Mouse (Mus musculus) embryo, embryonic 11 days (tissue): ENCODE data around the gene Tapbp.

Source experiments
- DNase-seq: peaks from one replicate; pipeline ENCODE4 v3.0.0-alpha.2; 2015

Gene Tapbp

GRCm38 (mm10) chr17:33924577-33925283, 9.0 kb downstream of the Tapbp start:
- DNase-seq = peak; percentile 19

DNA sequence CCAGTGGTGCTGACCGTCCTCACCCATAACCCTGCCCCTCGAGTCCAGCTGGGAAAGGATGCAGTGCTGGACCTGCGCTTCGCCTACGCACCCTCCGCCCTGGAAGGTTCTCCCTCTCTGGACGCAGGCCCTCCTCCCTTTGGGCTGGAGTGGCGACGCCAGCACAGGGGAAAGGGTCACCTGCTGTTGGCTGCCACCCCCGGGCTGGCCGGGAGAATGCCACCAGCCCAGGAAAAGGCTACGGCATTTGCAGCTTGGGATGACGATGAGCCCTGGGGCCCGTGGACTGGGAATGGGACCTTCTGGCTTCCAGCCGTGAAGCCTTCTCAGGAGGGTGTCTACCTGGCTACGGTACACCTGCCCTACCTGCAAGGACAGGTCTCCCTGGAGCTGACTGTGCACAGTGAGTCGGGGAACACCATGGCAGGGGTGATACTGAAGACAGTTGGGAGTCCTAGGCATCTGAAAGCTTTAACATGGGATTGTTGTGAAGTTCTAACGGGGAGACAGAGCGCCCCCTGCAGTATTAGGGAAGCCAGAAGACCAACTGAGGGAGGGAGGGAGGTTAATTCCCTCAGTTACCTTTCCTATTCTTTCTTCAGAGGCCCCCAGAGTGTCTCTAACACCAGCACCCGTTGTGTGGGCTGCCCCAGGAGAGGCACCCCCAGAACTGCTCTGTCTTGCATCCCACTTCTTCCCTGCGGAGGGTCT, 9.9 kb downstream of the Tapbp start:
- DNase-seq = no peak

- no peak for DNase-seq
These were observed 10.7 kb downstream of the Tapbp start for GRCm38 (mm10) chr17:33926207-33926932.

- no peak for DNase-seq
These were observed 12.7 kb downstream of the Tapbp start for GRCm38 (mm10) chr17:33928251-33928947.

- peak; percentile 98 for DNase-seq
These were observed 13.9 kb downstream of the Tapbp start, which contains the start of gene Rgl2 for GRCm38 (mm10) chr17:33929371-33930279. Gene Rgl2, plus strand, starts transcription at chr17:33929543.

DNA sequence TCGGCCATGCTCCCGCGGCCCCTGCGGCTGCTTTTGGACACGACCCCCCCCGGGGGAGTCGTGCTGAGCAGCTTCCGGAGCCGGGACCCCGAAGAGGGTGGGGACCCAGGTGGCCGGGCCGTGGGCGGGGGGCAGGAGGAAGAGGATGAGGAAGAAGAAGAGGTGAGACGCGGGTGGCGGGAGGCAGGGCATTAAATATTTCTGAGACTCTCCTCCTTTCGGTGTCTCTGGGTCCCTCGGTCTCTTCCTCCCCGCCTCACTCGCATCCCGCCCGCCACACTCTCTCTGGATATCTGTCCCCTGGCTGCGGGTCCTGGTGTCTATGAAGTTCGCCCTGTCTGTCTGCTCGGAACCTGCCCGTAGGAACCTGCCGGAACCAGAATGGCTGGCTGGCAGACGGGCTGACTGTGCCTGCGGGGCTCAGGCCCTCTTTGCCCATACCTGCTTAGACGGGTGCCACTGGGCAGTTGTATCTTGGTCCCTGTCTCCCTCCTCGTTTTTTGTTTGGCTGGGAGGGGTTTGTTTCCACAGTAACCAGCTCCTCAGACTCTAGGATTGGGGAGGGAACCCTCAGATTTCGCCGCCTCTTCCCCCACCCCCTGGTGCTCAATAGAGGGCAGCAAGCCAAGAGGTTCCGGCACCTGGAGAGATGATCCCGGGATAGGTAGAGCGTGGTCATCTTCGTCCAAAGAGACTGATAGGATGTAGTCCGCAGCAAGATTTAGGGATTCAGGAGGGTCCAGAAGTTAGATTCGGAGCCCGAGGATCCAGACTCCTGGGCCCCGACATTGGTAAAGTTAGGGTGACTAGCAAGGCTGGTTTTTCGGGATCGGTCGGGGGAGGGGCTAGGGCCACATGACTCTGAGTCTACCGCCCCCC, 14.8 kb downstream of the Tapbp start:
- DNase-seq = peak; percentile 46

- no peak for DNase-seq
These were observed 15.6 kb downstream of the Tapbp start for GRCm38 (mm10) chr17:33931159-33931866.

GRCm38 (mm10) chr17:33931947-33932346, 16.2 kb downstream of the Tapbp start:
- DNase-seq = no peak

DNA sequence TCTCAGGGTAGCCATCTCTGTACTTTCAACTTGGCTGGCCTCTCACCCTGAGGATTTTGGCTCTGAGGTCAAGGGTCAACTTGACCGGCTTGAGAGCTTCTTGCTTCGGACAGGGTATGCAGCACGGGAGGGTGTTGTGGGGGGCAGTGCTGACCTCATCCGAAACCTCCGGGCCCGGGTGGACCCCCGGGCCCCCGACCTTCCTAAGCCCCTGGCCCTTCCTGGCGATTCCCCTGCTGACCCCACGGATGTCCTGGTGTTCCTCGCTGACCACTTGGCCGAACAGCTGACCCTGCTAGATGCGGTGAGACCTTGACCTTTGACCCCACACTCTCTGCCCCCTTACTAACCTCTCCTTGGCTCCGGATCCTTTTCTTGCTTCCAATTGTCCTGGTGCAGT, 16.7 kb downstream of the Tapbp start:
- DNase-seq = no peak

DNA sequence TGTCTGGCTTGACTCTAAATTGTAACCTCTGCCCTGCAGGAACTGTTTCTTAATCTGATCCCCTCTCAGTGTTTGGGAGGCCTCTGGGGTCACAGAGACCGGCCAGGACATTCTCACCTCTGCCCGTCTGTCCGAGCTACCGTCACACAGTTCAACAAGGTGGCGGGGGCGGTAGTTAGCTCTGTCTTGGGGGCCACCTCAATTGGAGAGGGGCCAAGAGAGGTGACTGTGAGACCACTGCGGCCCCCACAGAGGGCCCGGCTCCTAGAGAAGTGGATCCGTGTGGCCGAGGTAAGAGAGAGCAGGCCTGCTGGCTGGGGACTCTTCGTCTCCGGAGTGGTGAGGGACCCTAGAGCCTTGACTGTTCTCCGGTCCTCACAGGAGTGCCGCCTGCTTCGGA, 17.3 kb downstream of the Tapbp start:
- DNase-seq = no peak

DNA sequence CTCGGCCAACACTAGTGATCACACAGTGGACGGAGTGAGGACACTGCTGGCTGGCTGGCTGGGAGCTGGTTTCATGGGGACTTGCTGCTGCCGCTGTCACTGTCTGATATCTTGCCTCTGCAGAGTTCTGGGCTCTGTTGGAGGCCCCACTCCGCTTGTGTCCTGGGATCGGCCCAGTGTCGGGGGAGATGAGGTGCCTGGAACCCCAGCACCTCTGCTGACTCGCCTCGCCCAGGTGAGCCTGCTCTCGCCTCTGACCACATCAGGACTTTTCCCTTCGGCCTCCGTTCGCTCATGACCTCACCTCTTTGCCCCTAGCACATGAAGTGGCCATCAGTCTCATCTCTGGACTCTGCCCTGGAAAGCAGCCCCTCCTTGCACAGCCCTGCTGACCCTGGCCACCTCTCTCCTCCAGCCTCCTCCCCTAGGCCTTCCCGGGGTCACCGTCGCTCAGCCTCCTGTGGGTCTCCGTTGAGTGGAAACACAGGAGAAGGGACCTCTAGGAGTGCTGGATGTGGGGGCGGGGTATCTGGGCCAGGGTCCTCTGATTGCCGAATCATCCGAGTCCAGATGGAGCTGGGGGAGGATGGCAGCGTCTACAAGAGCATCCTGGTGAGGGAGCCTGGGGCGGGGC, 19.8 kb downstream of the Tapbp start:
- no peak for DNase-seq

DNA sequence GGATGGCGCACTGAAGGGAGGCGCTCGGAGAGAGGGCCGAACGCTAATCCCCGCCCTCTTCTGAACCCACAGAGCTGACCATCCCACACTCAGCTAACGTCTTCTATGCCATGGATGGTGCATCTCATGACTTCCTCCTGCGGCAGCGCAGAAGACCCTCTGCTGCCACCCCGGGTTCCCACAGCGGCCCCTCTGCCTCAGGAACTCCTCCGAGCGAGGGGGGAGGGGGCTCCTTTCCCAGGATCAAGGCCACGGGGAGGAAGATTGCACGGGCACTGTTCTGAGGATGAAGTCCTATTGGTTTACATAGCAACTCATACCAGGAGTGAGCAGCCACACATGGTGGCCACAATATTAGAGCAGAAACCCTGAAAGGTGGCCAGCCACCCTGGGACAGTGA, 21.3 kb downstream of the Tapbp start:
- no peak for DNase-seq

DNA sequence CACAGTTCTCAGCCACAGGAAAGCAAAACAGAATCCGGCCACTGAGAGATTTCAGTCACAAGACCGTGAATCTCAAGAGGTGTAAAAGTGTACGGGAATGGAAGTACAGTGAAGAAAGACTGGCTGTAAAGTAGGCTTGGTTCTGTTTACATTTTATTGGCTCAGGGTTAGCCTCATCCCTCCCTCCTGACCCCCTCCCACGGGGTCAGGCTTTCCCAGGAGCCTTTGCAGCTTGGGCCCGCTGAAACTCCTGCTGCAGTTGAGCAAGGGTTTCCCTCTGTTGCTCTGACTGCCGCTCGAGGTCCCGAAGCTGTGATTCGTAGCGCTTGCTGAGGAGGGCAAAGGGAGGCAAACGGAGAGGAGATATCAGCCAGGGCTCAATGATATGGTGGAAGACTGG, 23.1 kb downstream of the Tapbp start:
- no peak for DNase-seq

DNA sequence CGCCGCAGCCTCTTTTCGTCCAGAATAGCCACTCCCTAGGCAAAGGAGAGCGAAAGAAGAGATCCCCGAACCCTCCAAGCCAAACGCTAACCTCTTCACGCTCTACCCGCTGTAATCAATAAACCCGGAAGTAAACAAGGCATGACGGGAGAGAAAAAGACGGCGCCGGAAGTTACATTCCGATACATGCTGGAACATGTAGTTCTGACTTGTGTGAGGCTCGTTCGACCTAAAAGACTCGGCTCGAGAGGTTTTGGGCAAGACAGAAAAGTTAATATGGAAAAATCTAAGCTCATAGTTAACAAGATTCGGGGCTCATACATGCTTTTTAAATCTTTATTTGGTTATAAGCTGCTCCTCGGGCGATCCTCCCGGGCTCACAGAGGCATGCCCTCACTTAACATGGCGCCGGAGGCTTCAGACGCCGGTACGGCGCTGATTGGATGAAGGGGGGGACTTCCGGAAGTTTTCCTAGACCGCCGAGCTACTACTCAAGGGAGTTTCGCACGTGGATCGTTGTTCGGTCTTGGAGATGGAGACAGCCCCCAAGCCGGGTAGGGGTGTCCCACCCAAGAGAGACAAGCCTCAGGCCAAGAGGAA, 24.6 kb downstream of the Tapbp start, which contains the start of the genes Pfdn6 and Wdr46:
Gene Pfdn6 (minus strand): TSS at position 138 of the 600 bp plus-strand sequence.
Gene Wdr46 (plus strand): TSS at position 455 of the 600 bp plus-strand sequence.
- peak; percentile 94 for DNase-seq

- DNase-seq = no peak
These were observed 25.3 kb downstream of the Tapbp start for GRCm38 (mm10) chr17:33940981-33941380.

- no peak for DNase-seq
These were observed 25.7 kb downstream of the Tapbp start for GRCm38 (mm10) chr17:33941381-33941780.

- DNase-seq = no peak
These were observed 27.8 kb downstream of the Tapbp start for GRCm38 (mm10) chr17:33943454-33943853.

DNA sequence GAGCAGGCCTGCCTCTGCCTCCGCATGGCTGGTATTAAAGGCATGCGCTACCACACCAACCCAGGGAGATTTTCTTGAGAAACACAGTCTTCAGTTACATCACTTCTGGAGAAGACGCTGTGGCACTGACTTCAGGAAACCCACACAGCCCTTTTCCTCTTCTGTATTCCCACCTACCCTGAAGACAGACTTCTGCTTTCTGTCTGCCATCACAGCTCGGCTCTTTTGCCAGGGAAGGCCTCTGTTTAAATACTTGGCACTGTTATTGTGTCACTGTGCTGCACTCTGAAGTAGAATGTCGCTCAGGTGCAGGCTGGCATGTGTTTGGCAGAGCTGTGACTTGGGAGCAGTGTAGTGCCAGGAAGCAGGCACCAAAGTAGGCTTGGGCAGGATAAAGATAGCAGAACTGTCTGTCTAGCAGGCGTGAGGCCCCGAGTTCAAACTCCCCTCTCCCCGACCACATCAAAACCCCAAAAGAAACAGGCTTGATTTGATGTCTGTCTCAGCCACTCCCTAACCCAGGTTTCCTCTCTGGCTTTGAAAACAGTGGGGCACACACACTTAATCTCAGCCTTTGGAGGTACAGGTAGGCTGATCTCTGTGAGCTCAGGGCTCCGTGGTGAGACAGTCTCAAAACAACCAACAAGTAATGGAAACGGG, 31.9 kb downstream of the Tapbp start:
- DNase-seq = no peak
